Mouse (Mus musculus): ENCODE data around the gene Car9.

GRCm38 (mm10) chr4:43546375-43547047 lies 39.7 kb downstream of the Car9 start:
- TF ChIP-seq KAT2A (IDR thresholded peaks at IDR 0.05; ENCODE audit: insufficient replicate concordance, low read length) (no peak), MEF2A (IDR thresholded peaks at IDR 0.05; ENCODE audit: borderline replicate concordance, low read depth, low read length) (no peak), CTCF (conservative IDR thresholded peaks at IDR 0.05 in 1 of 2, IDR thresholded peaks at IDR 0.05 in 1 of 2; ENCODE audit: low read depth in 2 of 2, low read length in 2 of 2) (no peak), ZC3H11A (IDR thresholded peaks at IDR 0.05; ENCODE audit: low read depth, low read length) (no peak), JUND (conservative IDR thresholded peaks at IDR 0.05; ENCODE audit: low read depth, low read length) (no peak), ZMIZ1 (IDR thresholded peaks at IDR 0.05; ENCODE audit: low read depth, low read length) (no peak), POLR2A (IDR thresholded peaks at IDR 0.05; ENCODE audit: low read depth, low read length) (no peak), ZKSCAN1 (IDR thresholded peaks at IDR 0.05; ENCODE audit: borderline replicate concordance, low read depth, low read length) (no peak), TBP (conservative IDR thresholded peaks at IDR 0.05; ENCODE audit: low read depth, low read length) (no peak), CHD2 (IDR thresholded peaks at IDR 0.05; ENCODE audit: low read length) (no peak), ETS1 (conservative IDR thresholded peaks at IDR 0.05; ENCODE audit: low read depth, low read length) (no peak), POLR2AphosphoS2 (IDR thresholded peaks at IDR 0.05; ENCODE audit: low read depth, low read length) (no peak), TCF12 (IDR thresholded peaks at IDR 0.05; ENCODE audit: low read depth, low read length) (no peak), MYC (IDR thresholded peaks at IDR 0.05; ENCODE audit: low read depth, low read length) (no peak)

Data from CH12.LX (cell line).